Mouse (Mus musculus) ovary, postnatal 10 days (tissue): ENCODE data around the gene 4930523C07Rik.

Source experiments
- DNase-seq: peaks from one replicate; pipeline ENCODE4 v3.0.0; 2022; ENCODE audit warnings: low spot score

The 4930523C07Rik gene

DNA sequence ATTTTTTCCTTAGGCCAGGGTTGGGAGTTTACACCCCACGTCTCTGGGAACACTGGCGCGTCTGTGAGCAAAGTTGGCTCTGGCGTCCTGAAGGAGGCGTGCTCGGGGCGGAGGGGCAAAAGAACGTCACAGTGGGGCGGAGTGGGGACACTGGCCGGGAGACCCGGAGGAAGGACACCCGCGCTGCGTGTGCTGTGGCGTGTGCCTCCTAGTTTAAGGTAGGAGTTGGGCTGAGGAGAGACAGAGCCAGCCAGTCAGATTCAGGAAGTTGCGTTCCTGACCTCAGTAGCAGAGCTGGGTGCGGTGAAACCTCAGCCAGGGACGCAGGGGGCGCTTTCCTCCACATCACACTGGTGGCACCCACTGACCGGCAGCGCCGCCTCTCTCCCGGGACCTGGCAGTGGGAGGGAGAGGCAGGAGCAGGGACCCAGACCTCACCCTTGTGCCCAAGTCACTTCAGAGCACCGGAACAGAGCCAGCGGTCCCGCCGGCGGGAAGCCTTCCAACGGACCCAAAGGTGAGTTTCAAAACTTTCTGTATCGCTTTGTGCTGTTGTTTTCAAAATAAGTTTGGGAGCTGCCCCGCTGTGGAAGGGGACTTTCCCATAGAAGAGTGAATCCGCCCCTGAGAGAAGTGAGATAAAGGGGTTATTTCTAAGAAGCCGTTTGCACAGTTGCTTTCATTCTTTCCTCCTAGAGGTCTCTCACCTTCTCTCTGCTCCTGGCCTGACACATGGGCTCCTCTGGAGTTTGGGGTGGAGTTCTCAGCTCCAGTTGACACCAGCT is at the start of gene 4930523C07Rik:
Gene 4930523C07Rik, plus strand, starts transcription at position 146 of the 785 bp plus-strand sequence.
- DNase-seq, result peak; percentile 46

DNA sequence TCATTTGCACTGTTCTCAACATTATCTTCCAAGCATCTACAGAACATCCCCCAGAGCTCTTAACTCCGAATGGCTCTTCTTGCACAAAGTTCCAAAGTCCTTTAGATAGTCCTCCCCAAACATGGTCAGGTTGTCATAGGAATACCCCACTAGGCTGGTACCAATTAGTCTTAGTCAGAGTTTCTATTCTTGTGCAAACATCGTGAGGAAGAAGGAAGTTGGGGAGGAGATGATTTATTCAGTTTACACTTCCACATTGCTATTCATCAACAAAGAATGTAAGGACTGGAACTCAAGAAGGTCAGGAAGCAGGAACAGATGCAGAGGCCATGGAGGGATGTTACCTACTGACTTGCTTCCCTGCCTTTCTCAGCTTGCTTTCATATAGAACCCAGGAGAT is 46.9 kb upstream of the 4930523C07Rik start:
- DNase-seq, result no peak

DNA sequence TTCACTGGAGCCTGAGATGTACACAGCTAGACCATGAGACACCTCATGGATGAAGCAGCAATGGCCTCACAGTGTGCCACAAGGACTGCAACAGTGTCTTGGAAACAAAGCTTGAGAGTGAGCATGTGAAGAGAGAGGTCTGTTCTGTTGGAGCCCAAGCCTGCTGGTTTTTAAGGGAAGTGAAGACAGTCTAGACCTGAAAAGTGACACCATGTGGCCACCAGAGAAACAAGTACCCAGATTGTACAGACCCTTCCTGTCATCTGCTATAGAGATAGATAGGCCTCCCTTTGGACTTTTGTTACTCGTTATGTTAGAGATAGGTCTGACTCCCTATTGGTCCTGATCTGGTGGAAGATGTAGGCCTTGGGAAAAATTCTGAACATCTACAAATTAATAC is 45.8 kb upstream of the 4930523C07Rik start:
- no peak for DNase-seq

DNA sequence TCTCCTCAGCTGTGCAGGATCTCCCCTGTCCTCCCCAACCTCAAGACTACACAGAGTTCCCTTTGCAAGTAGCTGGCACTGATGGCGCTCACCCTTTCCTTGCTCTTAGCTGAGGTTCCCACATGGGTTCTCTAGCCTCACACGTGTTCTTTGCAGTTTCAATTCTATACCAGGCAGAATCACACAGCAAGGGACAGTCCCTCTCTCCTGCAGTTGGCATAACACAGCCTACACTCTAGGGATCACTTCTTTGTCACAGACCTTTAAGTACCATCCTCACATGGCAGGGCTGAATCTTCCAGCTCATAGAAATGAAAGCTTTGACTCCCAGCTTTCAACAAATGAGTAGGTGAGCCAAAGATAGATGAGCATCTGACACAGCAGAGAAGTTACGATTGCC is 45.0 kb upstream of the 4930523C07Rik start:
- no peak for DNase-seq

DNA sequence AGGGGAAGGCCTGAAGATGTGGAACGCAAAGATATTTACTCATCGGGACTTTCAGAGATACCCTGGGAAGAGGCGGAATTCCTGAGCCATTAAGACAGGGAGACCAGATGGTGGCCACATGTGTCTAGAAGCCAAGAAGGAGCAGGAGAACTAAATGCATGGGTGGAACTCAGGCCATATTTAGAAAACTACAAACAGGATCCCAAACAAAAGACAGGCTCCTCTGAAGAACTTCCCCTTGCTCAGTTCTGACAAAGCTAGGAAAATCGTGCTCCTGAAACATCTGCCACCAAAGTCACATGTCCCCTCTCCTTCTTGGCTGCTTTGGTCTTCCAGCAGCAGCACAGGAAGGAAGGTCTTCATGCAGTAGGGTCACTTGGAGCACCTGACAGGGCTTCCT is 38.9 kb upstream of the 4930523C07Rik start:
- no peak for DNase-seq

DNA sequence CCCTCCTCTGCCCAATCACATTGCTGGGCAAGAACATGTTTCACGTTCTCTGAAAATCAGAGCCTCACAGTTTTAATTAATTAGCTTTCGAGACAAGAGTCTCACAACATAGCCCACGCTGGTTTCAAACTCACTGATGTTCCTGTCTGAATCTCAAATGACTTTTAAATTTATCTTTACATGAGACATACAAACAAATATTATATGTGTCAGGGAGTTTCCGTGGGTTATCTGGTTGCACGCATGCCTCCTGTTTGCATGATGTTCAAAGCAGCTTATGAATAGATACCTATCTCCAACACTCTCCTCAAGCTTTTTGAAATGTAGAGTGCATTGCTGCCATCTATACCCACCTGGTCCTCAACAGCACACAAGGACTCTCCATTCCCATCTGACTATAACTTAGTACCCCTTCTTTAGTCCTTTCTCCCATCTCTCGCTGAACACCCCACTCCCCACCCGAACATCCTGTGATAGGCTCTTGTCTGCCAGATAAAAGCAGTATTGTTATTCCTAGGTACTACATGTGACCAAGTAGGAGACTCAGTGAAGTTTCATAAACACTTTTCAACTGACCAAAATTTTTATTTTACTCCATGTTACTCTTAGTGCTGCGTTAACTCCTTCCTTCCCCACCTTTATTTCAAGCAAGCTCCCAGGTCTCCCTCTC is 37.1 kb upstream of the 4930523C07Rik start:
- no peak for DNase-seq

DNA sequence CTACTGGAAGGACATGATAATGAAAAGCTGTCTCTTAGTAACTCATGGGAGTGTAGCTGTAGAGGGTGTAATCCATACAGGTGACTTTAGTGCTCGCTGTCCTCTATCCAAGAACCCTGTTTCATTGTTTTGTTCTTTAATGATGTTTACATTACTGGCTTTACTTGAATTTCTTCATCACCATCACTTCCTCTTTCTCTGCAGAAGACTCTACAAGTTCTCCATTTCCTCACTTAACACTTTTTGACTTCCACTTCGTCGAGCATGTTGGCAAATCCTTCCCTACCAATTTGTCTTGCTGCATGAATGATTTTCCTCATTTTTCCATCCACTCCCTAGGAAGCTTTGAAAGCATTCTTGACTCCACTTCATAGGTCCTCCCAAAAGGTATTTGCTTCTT is 31.1 kb upstream of the 4930523C07Rik start:
- no peak for DNase-seq

DNA sequence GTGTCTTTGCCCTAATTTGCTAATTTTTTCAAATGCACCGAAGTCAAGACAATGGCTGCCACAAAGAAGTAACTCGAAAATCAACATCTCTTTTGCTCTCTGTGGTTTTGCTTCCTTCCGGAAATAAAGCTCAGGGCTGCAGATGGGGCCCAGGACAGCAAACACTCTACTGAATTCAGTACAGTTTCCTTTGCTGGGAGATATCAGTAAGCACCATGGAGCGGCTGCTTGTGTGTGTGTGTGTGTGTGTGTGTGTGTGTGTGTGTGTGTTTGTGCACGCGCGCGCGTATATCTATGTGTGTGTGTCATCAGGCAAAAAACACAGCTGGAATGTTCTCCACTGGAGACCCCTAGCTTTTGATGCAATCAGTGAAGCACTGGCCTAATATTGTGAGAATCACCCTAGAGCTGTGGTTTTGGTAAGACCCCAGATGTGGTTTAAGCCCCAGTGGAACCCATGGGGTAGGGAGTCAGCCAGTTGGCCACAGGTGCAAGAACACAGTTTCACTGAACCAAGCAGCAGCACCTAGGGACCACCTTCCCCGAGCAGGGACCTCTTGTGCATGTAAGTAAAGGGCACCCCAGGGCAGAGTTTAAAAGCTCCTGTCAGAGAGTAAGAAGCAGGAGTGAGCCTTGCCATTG is 19.7 kb upstream of the 4930523C07Rik start:
- DNase-seq, result no peak

DNA sequence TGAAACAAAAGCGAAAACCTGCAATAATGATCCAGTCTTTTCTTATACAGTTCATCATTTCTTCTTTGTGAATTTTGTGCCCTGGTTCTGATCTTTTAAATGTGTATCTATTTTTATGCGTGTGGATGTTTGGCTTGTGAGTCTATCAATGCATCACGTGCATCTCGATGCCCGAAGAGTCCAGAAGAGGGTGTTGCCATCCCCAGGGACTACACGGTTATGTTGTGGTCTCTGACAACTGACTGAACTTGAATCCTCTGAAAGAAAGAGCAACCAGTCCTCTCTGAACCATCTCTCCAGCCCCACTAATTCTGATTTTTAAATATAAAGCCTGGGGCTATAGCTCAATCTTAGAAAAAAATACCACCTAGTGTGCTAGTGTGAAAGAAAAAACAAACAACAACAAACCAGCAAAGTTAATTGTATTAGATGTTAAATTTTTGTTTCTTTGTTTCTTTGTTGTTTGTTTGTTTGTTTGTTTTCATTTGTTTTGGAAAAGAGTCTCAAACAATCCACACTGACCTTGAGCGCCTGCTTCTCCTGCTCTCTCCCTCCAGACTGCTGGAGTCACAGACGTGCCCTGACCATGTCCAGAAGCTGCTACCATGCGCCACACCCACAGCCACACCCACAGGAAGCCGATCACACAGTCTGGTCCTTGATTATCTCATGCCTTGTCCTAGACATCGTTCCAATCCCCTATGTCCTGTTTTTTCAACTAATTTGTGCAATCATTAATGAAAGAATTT is 18.9 kb upstream of the 4930523C07Rik start:
- no peak for DNase-seq

DNA sequence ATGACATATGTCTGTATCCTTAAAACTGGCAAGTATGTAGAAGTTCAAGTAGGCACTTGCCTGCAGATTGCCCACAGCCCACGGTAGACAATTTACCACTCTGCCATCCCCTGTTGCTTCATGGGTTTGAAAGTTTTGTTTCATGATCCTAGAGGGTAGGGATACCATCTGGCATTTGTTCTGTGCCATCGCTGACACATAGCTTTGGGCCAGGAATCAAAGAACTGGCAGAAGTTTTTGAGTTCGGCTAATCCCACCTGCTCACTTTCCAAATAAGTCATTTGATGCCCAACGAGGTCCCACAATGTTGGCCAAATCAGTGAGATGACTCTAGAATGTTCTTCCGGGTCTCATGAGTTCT is 18.3 kb upstream of the 4930523C07Rik start:
- no peak for DNase-seq

DNA sequence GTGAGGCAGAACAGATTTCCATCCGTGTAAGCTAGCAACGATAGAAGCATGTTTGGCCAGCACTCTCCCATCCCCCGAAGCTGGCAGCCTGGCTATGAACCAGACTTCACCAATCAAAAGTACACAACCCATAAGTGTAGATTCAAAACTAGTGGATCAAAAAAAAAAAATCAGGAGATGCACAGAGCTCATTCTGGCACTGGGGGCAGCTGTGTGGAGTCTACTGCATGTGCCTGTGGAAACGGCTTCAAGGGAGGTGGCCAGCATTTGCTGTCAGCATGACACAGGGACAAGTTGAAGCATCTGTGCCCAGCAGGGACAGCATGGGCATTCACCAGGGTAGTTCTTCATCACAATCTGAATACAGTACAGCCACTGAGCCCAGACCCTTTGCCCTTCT is 16.2 kb upstream of the 4930523C07Rik start:
- DNase-seq, result no peak

DNA sequence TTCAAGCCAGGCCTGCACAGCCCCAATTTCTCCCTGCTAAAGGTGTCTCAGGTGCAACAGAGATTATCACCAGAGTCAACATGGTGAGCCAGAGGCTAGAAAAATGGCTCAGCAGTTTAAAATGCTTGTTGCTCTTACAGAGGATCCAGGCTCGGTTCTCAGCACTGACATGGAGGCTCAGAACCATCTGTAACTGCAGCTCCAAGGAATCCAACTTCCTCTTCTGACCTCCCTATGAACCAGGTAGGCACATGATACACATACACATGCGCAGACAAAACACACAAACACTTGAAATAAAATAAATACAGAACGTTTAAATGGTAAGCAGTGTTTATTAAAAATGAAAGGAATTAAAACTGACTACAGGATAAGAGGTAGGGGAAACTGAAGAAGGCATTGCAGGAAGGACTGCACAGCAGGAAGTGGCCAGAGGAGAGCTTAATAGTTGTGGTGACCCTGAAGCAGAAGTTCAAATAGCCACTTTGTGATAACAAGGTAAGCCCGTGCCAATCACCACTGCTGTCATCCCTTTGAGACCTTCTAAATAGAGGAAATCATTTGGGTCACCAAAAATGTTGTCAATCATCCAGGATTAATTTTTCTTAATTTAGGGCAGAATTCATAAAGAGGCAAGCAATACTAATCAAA is 10.1 kb upstream of the 4930523C07Rik start:
- DNase-seq, result no peak

DNA sequence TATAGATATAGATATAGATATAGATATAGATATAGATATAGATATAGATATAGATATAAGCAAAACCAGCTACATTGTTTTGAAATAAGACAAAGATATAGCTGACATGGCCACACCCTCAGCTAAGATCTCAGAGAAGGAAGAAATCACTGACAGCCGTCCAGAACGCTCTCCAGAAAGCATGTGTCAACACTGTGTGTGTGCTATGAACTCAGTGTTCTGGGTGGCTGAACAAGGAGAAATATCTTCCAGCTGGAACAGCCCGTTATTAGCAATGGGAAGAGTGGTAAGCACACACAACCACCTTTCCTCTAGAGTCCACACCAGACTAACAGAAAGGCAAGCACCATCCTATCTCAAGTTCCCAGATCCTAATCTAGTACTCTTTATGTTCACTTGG is 8.6 kb upstream of the 4930523C07Rik start:
- DNase-seq, result no peak

DNA sequence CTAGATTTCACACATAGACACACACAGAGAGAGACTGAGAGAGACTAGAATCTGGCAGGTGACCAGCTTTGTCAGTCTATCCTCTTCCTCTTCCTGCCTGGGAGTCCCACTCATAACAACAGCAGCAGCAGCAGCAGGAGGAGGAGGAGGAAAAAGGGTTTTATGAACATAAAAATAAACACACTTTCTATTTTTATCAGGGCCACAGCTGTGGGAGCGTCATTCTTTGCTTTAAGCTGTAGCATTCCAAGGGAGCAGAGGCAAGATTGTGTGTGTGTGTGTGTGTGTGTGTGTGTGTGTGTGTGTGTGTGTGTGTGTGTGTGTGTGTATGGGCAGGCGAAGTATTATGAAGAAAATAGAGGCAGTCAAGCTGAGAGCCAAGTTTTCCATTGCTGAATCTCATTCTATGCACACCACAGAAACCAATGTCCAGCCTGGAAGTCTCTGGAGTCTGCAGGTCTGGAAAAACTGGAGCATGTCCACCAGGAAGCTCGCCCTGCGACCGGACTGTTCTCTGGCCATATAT is 7.1 kb upstream of the 4930523C07Rik start:
- DNase-seq, result no peak

DNA sequence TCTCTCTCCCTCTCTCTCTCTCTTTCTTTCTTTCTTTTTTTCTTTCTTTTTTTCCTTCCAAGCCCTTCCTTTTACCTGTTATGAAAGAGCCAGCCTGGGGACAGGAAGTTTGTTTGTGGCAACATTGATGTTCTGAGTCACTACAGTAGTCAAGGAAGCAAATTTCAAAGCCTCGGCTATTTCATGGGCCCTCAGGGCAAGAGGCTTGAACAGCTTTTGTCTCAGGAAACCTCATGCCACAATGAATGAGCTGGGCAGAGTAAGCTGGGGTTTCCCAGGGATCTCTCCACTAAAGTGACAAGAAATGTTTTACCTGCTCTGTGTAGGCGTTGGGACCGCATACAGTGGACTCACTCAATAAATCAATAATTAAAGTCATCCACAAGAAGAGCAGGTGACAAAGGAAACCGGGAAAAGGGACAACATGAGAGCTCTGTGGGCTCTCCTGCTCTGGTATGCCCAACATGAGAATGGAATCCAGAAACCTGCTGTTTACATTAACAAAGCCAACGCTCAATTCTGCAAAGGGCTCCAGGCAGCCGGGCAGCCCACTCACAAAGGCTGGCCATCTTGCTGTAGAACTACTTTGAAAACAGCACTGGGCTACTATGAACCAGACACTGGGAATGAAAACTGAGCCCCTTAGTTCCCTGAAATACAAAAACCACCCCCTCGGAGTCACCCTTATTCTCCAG is 4.1 kb upstream of the 4930523C07Rik start:
- no peak for DNase-seq

DNA sequence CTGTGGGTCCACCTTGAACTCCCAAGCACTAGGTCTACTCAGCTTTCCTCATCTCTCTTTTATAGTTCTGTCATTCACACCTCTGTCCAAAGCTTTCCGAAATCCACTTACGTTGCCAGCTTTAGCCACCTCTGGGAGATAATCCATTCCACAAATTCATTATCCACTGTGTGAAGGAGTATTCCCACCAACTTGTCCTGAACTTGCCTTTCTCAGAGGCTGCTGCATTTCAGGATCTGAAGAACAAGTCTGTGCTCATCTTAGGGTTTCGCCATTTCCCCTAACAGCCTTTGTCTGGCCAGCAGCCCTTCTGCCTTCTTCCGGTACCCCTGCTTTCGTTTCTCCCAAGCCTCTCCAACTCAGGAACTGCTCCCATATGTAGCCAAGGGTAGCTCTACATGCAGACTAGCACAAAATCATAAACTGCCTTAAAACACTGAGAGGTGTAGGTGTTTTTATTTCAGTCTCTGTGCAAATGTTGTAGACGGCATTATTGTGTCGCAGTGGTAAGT is 2.9 kb upstream of the 4930523C07Rik start:
- no peak for DNase-seq

DNA sequence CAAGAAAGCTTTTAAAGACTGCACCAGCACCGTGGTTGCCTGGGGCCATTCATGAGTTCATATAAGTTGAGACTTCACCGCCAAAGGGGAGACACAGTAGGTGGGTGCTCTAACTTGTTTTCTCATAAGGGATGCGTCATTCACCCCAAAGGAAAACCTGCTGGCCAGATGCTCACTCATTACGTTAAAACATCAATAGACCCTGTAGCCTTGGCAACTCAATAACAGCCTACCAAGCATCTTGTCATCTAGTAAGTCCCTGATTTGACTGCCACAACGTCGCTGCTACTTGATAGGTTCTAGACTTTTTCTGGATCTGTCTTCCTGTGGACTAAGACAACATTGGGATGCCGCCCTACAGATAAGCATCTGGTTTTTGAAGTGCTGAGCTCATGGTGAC is 1.8 kb upstream of the 4930523C07Rik start:
- no peak for DNase-seq

DNA sequence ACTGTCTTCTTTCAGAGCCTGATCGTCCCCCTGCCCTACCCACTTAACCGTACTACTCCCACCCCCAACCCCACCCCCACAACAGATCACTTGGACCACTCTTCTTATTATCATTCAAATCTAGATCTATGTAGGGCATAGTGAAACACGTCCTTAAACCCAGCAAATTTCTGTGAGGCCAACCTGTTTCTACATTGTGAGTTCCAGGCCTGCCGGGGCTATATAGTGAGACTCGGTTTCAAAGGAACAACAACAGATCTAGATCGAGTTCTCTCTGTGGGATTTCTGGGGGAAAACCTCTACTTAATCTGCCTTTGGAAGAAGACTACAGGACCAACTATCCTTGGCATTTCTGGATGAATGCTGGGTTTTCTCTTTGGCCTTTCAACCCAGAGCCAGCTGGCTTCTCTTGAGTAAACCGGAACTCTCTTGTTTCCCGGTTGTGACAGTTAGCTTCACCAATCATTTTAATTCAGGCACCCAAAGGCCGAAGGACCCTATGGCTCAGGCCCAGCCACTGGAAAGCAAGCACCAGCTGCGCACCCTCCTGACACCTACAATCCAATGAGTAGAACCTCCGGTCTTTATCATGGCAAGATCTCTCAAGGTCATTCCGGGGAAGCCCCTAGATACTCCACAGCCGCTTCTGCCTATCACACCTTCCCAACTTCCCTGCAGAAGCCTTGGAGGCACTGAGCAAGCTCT is 759 bp upstream of the 4930523C07Rik start:
- DNase-seq, result no peak

DNA sequence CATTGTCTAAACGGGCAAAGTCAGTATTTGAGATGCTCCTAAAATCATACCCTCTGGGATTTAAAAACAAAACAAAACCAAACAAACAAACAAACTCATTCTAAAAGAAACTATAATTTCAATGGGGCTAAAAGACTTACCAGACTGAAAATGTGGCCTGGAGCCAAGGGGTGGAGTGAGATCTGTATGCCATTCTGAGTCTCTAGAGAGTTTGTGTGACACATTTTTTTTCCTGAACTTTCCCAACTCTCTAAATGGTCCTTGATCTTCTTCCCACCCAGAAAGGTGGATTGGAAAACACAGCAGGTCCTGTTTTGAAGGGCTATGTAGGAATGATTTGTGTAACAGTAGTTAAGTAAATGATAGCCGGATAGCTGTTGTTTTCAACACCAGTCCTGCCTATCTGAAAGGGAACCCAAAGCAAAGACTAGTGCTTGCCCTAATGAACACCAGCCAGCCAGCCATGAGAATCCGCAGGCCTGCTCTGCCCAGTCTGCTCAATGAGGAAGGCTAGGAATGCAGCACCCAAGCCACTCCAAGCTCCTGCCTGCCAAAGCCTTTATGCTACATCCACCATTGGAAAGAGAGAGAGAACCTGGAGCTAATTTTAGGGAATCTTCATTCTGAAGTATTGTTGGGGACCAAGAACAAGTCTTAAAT is 1.0 kb downstream of the 4930523C07Rik start:
- no peak for DNase-seq

DNA sequence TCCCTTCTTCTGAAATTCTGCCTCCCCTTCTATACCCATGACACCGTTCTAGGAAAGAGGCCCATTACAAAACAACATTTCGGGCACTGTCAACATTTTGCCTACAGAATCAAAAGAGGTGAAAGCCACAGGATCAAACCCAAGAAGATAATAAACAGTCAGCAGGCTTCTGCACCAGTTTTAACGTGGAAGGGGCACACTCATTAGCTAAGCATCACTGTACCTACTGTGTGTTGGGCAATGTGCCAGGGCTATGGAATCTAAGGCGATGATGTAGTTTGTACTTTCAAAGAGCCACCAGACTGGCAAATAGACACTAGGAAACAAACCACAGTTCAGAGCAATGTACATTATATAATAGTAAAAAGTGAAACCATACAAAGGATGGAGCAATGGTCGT is 1.8 kb downstream of the 4930523C07Rik start:
- no peak for DNase-seq
